Mouse (Mus musculus) stomach, embryonic 15.5 days (tissue): ENCODE measurements at regions not wholly inside any gene's neighbourhood (a gene's known extent, or its start where the extent isn't known, plus 50 kb on each side); places are given as distances from the start of the nearest gene placed in this dataset.

Experiments
- ATAC-seq: fragments of 200-750 bp; cut with Nextera tagmentation; 2 replicates; pipeline ENCODE4 v1.8.0; 2017; ENCODE audit warnings: low read depth, moderate number of reproducible peaks, moderate TSS enrichment; ENCODE audit not compliant: insufficient read depth, low FRiP score
- H3K27ac ChIP-seq: fragments of 300-500 bp; sonication (generic); 2 replicates; pipeline ENCODE4 v1.5.1; 2015; ENCODE audit warnings: mild to moderate bottlenecking, inconsistent platforms
- H3K27me3 ChIP-seq: fragments of 300-500 bp; sonication (generic); replicated peaks from 2 replicates; pipeline ENCODE4 v1.6.1; 2015; ENCODE audit warnings: inconsistent platforms
- H3K36me3 ChIP-seq: fragments of 300-500 bp; sonication (generic); 2 replicates; pipeline ENCODE4 v1.6.1; 2015; ENCODE audit warnings: inconsistent platforms
- H3K4me1 ChIP-seq: fragments of 300-500 bp; sonication (generic); 2 replicates; pipeline ENCODE4 v1.6.1; 2015; ENCODE audit warnings: inconsistent platforms
- H3K4me2 ChIP-seq: fragments of 300-500 bp; sonication (generic); 2 replicates; pipeline ENCODE4 v1.6.1; 2015; ENCODE audit warnings: mild to moderate bottlenecking, inconsistent platforms
- H3K4me3 ChIP-seq: fragments of 300-500 bp; sonication (generic); replicated peaks from 2 replicates; pipeline ENCODE4 v1.5.1; 2015; ENCODE audit warnings: inconsistent platforms
- H3K9ac ChIP-seq: fragments of 300-500 bp; sonication (generic); 2 replicates; pipeline ENCODE4 v1.6.1; 2015; ENCODE audit warnings: inconsistent platforms
- H3K9me3 ChIP-seq: fragments of 300-500 bp; sonication (generic); 2 replicates; pipeline ENCODE4 v1.6.1; 2016; ENCODE audit warnings: inconsistent platforms
- WGBS: fragments of 180-500 bp; shearing (Covaris S2); methylation state at CpG from one replicate; pipeline ENCODE4 v1.1.7; 2015; 5-methylcytosine and 5-hydroxymethylcytosine counted together

DNA sequence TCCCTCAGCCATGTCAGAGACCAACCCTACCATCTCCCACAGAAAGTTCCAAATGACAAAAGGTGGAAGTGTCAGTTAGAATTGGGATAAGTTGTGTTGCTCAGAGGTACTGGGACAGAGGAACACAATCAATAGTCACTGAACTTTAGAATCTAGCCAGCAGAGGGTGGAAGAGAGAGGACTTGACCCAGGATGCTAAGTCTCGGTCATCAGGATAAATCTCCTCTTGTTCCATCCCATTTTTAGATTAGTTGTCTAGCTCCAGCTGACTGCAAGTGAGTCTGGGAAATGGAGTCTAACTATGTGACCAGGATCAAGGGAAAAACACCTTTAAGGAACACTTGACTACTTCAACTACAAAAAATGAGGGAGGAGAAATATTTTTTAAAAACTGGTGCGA lies 91.5 kb downstream of the Fam84b start:
- Histone ChIP-seq H3K27ac (no peak overlapping the region), H3K27me3 (no peaks in the 10 kb centered on the region), H3K4me3 (no peak overlapping the region), H3K4me1 (no peaks in the 10 kb centered on the region), H3K4me2 (no peak overlapping the region), H3K9me3 (no peaks in the 10 kb centered on the region), H3K9ac (no peak overlapping the region), H3K36me3 (no peaks in the 10 kb centered on the region)
- no peak for ATAC-seq
- 65% methylated on average over 2 of the region's 2 CpGs for WGBS

DNA sequence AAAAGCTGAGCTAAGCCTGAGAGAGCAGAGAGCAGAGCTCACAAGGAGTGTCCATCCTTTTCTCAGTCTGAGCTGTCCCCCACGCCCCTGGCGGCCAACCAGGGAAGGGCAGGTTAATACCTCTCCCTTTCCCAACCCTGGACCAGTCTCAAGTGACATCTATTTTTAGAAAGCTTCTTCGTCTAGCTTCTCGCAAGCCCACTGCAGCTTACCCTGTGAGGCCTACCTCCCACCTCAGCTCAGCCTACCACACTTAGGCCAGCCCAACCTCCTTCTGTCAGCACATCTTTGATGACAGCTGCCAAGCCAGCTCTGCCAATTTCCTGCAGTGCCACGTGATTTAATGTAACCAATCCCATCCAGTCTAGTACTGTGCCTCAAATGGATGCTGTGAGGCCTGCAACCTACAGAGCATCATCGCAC lies 93.6 kb downstream of the Fam84b start:
- no peak for ATAC-seq
- Histone ChIP-seq H3K27ac (no peak overlapping the region), H3K4me3 (no peak overlapping the region), H3K36me3 (no peaks in the 10 kb centered on the region), H3K27me3 (no peaks in the 10 kb centered on the region), H3K9ac (no peak overlapping the region), H3K9me3 (no peaks in the 10 kb centered on the region), H3K4me2 (no peak overlapping the region), H3K4me1 (no peaks in the 10 kb centered on the region)
- 30% methylated on average over 6 of the region's 6 CpGs for WGBS

DNA sequence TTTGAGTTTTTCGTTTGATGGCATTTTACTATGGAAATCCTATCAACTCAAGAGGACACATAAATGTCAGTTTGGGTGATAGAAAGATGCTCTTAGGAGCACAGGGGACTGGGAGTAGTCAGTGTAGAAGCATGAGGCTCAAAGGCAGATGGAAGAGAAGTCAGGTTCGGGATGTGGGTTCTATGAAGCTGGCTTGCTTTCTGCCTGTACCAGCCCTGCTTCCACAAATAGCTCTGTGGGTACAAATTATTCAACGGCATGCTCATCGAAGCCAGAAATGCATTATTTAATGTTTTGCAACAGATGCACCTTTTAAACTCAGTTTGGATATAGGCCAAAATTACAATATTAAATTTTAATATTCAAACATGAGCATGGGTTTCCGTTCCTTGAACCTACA lies 99.3 kb downstream of the Fam84b start:
- no peak for ATAC-seq
- H3K4me1 ChIP-seq, result no peaks in the 10 kb centered on the region
- no peaks in the 10 kb centered on the region for H3K36me3 ChIP-seq
- no peak overlapping the region for H3K4me2 ChIP-seq
- no peak overlapping the region for H3K27ac ChIP-seq
- H3K27me3 ChIP-seq, result no peaks in the 10 kb centered on the region
- no peak overlapping the region for H3K9ac ChIP-seq
- no peak overlapping the region for H3K4me3 ChIP-seq
- 88% methylated on average over 5 of the region's 5 CpGs for WGBS
- H3K9me3 ChIP-seq, result no peaks in the 10 kb centered on the region

DNA sequence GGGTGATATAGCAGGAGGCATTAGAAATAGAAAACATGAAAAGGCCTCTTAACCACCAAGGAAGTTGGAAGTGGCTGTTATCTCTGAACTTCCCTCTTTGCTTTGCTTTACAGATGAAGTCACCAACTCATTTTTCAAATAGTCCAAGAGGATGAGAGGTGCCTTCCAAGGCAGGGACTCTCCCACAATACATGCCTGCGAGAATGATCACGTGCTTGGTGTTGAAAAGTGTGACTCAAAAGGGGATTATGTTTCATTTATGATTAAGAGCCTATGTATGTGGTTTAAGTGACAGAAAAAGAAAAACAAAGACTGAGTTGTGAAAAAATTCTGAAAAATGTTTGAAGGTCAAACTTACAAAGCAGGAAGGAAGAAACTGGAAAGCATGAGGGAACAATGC lies 114.0 kb downstream of the Fam84b start:
- H3K4me3 ChIP-seq, result no peak overlapping the region
- 41% methylated on average over 2 of the region's 2 CpGs for WGBS

DNA sequence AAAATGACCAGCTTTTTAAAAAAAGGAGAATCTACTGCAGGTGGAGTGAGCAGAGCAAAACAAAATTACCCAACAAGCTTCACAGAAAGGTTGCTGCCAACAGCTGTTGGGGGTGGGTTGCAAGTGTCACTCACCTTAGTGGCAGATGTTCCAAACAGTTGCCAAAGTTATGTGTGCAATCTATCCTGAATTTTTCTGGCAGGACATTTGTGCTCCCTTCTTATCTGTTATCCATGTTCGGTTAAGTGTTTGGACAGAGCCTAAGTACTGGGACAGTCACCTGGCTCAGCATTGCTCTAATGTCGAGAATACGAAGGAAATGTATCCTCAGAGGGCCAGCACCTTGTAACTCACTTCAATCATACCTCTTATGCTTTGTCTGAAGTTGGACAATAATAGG lies 115.3 kb downstream of the Fam84b start:
- Histone ChIP-seq H3K9me3 (no peaks in the 10 kb centered on the region), H3K9ac (no peak overlapping the region), H3K4me1 (no peaks in the 10 kb centered on the region), H3K27ac (no peak overlapping the region), H3K36me3 (no peaks in the 10 kb centered on the region), H3K4me2 (no peak overlapping the region), H3K4me3 (no peak overlapping the region), H3K27me3 (no peaks in the 10 kb centered on the region)
- no peak for ATAC-seq
- WGBS, result 49% methylated on average over 3 of the region's 3 CpGs

More for the DNA sequence above, 114.0 kb downstream of the Fam84b start:
- no peak for ATAC-seq
- H3K36me3 ChIP-seq, result no peaks in the 10 kb centered on the region
- no peaks in the 10 kb centered on the region for H3K27me3 ChIP-seq
- no peaks in the 10 kb centered on the region for H3K9me3 ChIP-seq
- no peaks in the 10 kb centered on the region for H3K4me1 ChIP-seq
- H3K4me2 ChIP-seq, result no peak overlapping the region
- H3K9ac ChIP-seq, result no peak overlapping the region
- no peak overlapping the region for H3K27ac ChIP-seq

DNA sequence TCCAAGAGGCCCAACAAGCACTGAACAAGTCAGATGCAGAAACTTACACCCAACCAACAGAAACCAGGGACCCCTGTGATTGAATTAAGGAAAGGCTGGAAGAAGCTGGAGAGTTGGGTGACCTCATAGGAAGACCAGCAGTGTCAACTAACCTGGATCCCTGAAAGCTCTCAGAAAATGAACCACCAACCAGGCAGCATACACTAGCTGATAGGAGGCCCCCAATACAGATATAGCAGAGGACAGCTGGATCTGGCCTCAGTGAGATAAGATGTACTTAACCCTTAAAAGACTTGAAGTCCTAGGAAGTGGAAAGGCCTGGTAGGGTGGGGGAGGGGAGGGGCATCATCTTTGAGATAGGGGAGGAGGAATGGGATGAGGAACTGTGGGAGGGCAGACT lies 121.2 kb downstream of the Fam84b start:
- Histone ChIP-seq H3K27me3 (no peaks in the 10 kb centered on the region), H3K36me3 (no peaks in the 10 kb centered on the region), H3K9ac (no peak overlapping the region), H3K9me3 (no peaks in the 10 kb centered on the region), H3K4me3 (no peak overlapping the region), H3K27ac (no peak overlapping the region), H3K4me2 (no peak overlapping the region), H3K4me1 (no peaks in the 10 kb centered on the region)
- no peak for ATAC-seq

DNA sequence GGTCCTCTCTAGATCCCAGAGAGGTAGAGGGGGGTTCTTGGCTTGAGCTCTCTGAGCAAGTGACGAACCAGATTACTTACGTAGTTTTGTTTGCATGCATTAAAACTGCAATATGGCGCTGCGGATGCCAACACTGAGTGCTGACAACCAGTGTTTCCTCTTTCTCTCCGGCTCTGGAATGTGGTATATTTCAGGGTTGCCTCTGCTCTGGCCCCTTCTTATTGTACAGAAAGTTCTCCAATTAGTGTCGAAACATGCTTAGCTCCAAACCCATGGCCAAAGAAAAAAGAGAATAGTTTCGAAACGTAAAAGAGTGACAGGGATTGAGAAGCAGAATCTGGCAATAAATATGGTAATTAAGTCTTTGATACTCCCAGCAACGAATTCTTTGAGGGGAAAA lies 124.8 kb downstream of the Fam84b start:
- ATAC-seq, result no peak
- Histone ChIP-seq H3K27me3 (no peaks in the 10 kb centered on the region), H3K9ac (no peak overlapping the region), H3K36me3 (no peaks in the 10 kb centered on the region), H3K27ac (no peak overlapping the region), H3K4me1 (no peaks in the 10 kb centered on the region), H3K9me3 (no peaks in the 10 kb centered on the region), H3K4me3 (no peak overlapping the region), H3K4me2 (no peak overlapping the region)
- 76% methylated on average over 9 of the region's 9 CpGs for WGBS

DNA sequence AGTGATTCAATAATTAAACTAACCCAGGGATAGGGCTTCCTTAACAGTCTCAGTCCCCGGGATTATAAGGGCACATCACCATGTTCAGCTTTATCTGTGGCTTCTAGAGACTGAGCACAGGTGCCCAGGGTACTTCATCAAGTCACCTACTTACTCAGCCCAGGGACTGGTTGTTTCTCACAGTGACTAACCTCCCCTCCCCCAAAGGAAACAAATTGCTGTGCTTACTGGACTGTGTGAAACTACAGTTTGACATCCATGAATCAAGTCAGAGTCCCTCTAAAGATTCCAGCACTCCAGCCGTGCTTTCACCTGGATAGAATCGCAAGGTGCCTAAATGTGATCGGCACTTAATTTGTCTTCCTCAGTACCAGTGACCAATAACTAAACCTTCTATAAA lies 125.2 kb downstream of the Fam84b start:
- H3K9ac ChIP-seq, result no peak overlapping the region
- no peak overlapping the region for H3K4me2 ChIP-seq
- no peak for ATAC-seq
- no peaks in the 10 kb centered on the region for H3K36me3 ChIP-seq
- no peak overlapping the region for H3K27ac ChIP-seq
- no peaks in the 10 kb centered on the region for H3K27me3 ChIP-seq
- H3K4me3 ChIP-seq, result no peak overlapping the region
- 77% methylated on average over 4 of the region's 4 CpGs for WGBS
- no peaks in the 10 kb centered on the region for H3K9me3 ChIP-seq
- no peaks in the 10 kb centered on the region for H3K4me1 ChIP-seq

DNA sequence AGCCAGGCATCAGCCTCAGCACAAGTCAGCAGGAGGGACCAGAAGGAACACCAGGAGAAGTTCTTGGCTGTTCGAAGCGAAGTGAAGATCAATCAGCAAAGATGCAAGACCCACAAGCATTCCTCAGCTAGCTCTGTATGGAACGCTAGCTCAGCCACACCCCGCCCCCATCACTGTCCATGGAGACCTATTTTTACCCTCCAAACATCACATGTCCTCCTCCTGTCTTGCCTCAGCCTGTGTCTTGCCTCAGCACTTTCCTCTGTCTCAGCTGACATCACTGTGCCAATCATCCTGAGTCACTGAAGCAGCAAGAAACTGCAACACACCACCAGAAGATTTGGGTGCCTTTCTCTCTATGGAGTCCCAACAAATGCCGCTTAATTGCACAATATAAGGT lies 134.2 kb downstream of the Fam84b start:
- Histone ChIP-seq H3K4me2 (no peak overlapping the region), H3K9me3 (no peaks in the 10 kb centered on the region), H3K27me3 (no peaks in the 10 kb centered on the region), H3K36me3 (no peaks in the 10 kb centered on the region), H3K4me3 (no peak overlapping the region), H3K4me1 (no peaks in the 10 kb centered on the region), H3K9ac (no peak overlapping the region), H3K27ac (no peak overlapping the region)
- ATAC-seq, result no peak
- 89% methylated on average over 5 of the region's 5 CpGs for WGBS

DNA sequence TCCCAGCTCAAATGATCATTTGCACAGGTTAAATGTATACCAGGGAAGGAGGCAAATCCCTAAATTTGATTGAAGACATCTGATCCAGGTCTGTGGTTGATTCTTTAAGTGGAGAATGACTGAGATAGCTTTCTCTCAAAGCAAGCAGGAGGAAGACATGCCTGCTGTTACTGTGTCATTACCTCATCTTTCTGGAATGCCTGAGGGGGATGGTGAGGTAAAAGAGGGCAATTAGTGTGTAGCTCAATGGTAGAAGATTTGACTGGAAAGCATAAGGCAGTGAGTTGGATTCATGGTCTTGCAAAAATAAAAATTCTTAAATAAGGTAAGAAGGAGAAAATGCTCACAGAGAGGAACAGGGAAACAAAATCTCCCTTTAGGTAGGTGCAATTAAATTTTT lies 144.9 kb downstream of the Fam84b start:
- Histone ChIP-seq H3K27me3 (no peaks in the 10 kb centered on the region), H3K27ac (no peak overlapping the region), H3K4me2 (no peak overlapping the region), H3K9ac (no peak overlapping the region), H3K36me3 (no peaks in the 10 kb centered on the region), H3K4me3 (no peak overlapping the region), H3K4me1 (no peaks in the 10 kb centered on the region), H3K9me3 (no peaks in the 10 kb centered on the region)
- ATAC-seq, result no peak

DNA sequence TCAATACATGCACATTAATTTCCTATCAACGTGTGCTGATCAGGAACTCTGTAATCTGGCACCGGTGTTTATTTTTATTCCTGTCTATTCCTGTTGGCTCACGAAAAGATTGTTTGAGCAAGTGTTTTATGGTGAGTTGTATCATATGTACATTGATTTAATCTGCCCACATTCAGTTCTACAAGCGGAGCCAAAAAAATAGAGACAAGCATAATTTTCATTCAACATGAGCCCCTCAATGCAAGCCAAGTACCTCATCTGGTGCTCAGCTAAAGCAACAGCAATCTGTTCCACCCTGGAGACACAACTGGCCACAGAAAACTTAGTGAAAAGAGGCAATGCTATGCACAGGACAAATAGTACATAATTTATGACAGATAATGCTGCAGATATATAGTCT lies 147.6 kb downstream of the Fam84b start:
- Histone ChIP-seq H3K9me3 (no peaks in the 10 kb centered on the region), H3K36me3 (no peaks in the 10 kb centered on the region), H3K4me1 (no peaks in the 10 kb centered on the region), H3K27ac (no peak overlapping the region), H3K4me2 (no peak overlapping the region), H3K4me3 (no peak overlapping the region), H3K27me3 (no peaks in the 10 kb centered on the region), H3K9ac (no peak overlapping the region)
- ATAC-seq, result no peak
- 67% methylated on average over 4 of the region's 4 CpGs for WGBS

DNA sequence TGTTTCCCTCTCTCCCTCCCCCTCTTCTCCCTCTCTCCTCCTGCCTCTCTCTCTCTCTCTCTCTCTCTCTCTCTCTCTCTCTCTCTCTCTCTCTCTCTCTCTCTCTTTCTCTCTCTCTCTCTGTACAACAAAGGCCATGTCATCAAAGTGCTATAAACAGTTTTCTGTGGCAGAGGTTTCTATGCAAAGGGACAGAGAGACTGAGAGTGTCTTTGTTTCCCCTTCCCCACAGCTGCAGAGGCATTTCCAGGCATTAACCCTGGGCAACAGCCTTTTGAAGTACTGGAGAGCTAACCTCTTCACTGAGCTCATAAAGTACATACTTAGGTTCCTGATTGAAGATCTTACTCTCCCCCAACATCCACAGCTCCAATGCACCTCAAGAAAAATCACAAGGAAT lies 152.3 kb downstream of the Fam84b start:
- Histone ChIP-seq H3K4me3 (no peak overlapping the region), H3K4me2 (no peak overlapping the region), H3K9me3 (no peaks in the 10 kb centered on the region), H3K27me3 (no peaks in the 10 kb centered on the region), H3K9ac (no peak overlapping the region), H3K36me3 (no peaks in the 10 kb centered on the region), H3K4me1 (no peaks in the 10 kb centered on the region), H3K27ac (no peak overlapping the region)
- no peak for ATAC-seq

DNA sequence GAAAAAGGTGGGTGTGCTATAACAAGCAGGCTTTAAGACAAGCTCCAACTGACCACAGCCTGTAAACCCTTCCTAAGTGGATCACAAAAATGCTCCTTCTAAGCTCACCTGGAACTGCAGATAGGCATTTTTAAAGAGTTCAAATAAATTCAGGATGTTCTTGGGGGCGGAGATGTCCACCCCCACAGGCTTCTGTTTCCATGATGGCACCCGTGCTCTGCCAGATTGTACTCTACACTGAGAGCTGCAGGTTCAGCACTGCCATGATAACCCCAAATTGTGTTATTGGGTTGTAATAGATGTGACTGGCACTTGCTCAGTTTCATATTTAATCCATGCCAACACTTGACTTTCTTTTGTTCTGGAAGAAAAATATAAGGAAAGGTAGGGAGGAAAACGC lies 158.8 kb downstream of the Fam84b start:
- no peak overlapping the region for H3K27ac ChIP-seq
- no peak for ATAC-seq
- 86% methylated on average over 3 of the region's 3 CpGs for WGBS
- no peaks in the 10 kb centered on the region for H3K36me3 ChIP-seq
- H3K9ac ChIP-seq, result no peak overlapping the region
- H3K4me1 ChIP-seq, result no peaks in the 10 kb centered on the region
- H3K27me3 ChIP-seq, result no peaks in the 10 kb centered on the region
- no peaks in the 10 kb centered on the region for H3K9me3 ChIP-seq
- H3K4me2 ChIP-seq, result no peak overlapping the region
- no peak overlapping the region for H3K4me3 ChIP-seq
